Mouse (Mus musculus) liver, postnatal 0 days (tissue): ENCODE measurements around the gene Rgmb. TPM values are rescaled to one million over a fixed set of nuclear protein-coding genes. Genes with fewer than 3 reads are reported as not detected.

Experiments
- ATAC-seq: fragments of 200-750 bp; cut with Nextera tagmentation; 2 replicates; pipeline ENCODE4 v1.8.0; 2017; ENCODE audit warnings: mild to moderate bottlenecking, moderate library complexity
- DNase-seq: peaks from one replicate; pipeline ENCODE4 v3.0.0-alpha.2; 2016
- H3K27ac ChIP-seq: fragments of 300-500 bp; sonication (generic); 2 replicates; pipeline ENCODE4 v1.5.1; 2014; ENCODE audit warnings: antibody characterized with exemption, moderate library complexity, mild to moderate bottlenecking, low read depth
- H3K27me3 ChIP-seq: fragments of 300-500 bp; sonication (generic); 2 replicates; pipeline ENCODE4 v1.6.1; 2014; ENCODE audit warnings: low read length, control low read depth, mixed read lengths; ENCODE audit not compliant: insufficient read depth
- H3K36me3 ChIP-seq: fragments of 300-500 bp; sonication (generic); replicated peaks from 2 replicates; pipeline ENCODE4 v1.6.1; 2014; ENCODE audit warnings: mild to moderate bottlenecking, control low read depth, low read length, moderate library complexity, mixed read lengths; ENCODE audit not compliant: insufficient read depth
- H3K4me1 ChIP-seq: fragments of 300-500 bp; sonication (generic); 2 replicates; pipeline ENCODE4 v1.6.1; 2014; ENCODE audit warnings: antibody characterized with exemption, mild to moderate bottlenecking, control low read depth; ENCODE audit not compliant: insufficient read depth
- H3K4me2 ChIP-seq: fragments of 300-500 bp; sonication (generic); 2 replicates; pipeline ENCODE4 v1.6.1; 2014; ENCODE audit warnings: low read depth, mild to moderate bottlenecking, low read length, moderate library complexity, mixed read lengths
- H3K4me3 ChIP-seq: fragments of 300-500 bp; sonication (generic); 2 replicates; pipeline ENCODE4 v1.5.1; 2014; ENCODE audit warnings: low read depth, low read length
- H3K9ac ChIP-seq: fragments of 300-500 bp; sonication (generic); replicated peaks from 2 replicates; pipeline ENCODE4 v1.6.1; 2014; ENCODE audit warnings: mild to moderate bottlenecking, moderate library complexity
- H3K9me3 ChIP-seq: fragments of 300-500 bp; sonication (generic); 2 replicates; pipeline ENCODE4 v1.6.1; 2016; ENCODE audit warnings: mild to moderate bottlenecking, control low read depth, low read length, mixed read lengths
- CTCF ChIP-seq: sonication (generic); IDR thresholded peaks from 2 replicates; pipeline ENCODE4 v1.5.1; 2016; ENCODE audit warnings: antibody characterized with exemption, low read depth
- EP300 ChIP-seq: IDR thresholded peaks from 2 replicates; pipeline ENCODE4 v1.6.1; 2016; ENCODE audit warnings: antibody characterized with exemption, low read depth, mild to moderate bottlenecking
- WGBS: fragments of 180-500 bp; shearing (Covaris S2); extraction: QIAGEN DNeasy Blood & Tissue Kit; methylation state at CpG from one replicate; pipeline ENCODE4 v1.1.7; 2014; ENCODE audit not compliant: insufficient replicate concordance; 5-methylcytosine and 5-hydroxymethylcytosine counted together
- polyA plus RNA-seq: library from polyadenylated mRNA; unstranded; fragments of >200 nt; fragmentation: Nextera tagmentation; extraction: Ambion mirVana; gene quantifications from 2 replicates; pipeline ENCODE4 v1.2.1, GENCODE M21; 2015

The Rgmb gene
- polyA plus RNA-seq, 1 experiment from 2014 or later: 1.3 TPM

DNA sequence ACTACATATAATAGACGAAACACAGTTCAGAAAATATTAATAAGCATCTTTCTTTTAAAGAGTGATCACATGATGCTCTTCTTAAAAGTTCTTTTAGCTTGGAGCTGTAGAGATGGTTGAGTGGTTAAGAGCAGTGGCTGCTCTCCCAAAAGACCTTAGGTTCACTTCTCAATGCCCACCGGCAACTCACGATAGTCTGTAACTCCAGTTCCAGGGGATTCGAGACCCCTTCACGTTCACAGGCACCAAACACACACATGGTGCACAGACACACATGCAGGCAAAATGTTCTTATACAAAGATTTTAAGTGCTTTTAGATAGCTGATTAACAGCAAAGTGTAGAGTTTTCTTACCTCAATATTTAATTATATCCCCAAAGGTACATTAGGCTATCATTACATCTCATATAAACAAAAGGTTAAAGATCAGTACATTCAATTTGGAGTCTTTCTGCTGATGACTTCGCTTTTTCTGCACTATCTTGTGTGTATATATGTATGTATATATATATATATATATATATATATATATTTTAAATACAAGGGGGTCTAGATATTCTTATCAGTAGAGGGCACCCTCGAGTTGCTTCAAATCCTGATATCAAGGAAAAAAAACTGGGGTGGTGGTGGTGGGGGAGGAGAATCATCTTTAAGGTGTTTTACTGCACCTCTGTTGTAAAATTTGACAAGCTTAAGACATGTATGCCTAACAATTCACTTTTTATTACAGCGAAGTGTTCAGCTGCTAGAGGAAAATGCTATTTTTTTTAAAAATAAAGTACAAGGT is 2.5 kb downstream of the Rgmb start:
- Histone ChIP-seq H3K9me3 (no peaks in the 10 kb centered on the region), H3K4me3 (no peak overlapping the region), H3K27ac (no peak overlapping the region), H3K27me3 (peaks cover 75% of the 10 kb centered on the region), H3K4me1 (peaks cover 27% of the 10 kb centered on the region), H3K36me3 (no peaks in the 10 kb centered on the region), H3K9ac (no peak overlapping the region), H3K4me2 (no peak overlapping the region)
- DNase-seq: no peak
- TF ChIP-seq EP300 (no peak), CTCF (no peak)
- no peak for ATAC-seq
- 52% methylated on average over 8 of the region's 8 CpGs for WGBS

DNA sequence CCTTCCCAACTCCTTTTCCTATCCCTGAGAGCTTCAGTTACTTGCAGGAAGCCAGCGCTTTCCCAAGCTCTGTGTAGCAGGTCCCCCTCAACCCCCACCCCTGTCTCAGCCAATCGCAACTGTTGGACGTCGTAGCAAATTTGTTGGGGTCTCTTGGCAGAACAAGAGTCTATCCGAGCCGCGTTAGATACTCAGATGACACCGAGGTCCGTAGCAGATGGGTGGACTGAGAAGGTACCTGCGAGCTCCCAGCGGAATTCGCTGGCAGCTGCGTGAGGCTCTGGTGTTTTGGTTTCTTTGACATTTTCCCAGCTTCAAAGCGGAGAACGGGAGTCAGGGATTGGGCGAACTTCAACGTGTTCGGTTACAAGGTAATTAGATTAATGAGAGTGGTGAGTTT is 3.9 kb downstream of the Rgmb start:
- TF ChIP-seq CTCF: no peak
- TF ChIP-seq EP300: no peak
- Histone ChIP-seq H3K36me3 (no peaks in the 10 kb centered on the region), H3K27me3 (peaks cover 66% of the 10 kb centered on the region), H3K4me2 (peak overlapping the region; percentile 77), H3K9me3 (no peaks in the 10 kb centered on the region), H3K4me3 (peak overlapping the region; percentile 65), H3K9ac (no peak overlapping the region), H3K4me1 (peaks cover 27% of the 10 kb centered on the region), H3K27ac (no peak overlapping the region)
- 0 out of 2 replicates have a peak, but pooled peaks have one; percentile 1 for ATAC-seq
- no peak for DNase-seq
- WGBS: 4% methylated on average over 18 of the region's 18 CpGs

DNA sequence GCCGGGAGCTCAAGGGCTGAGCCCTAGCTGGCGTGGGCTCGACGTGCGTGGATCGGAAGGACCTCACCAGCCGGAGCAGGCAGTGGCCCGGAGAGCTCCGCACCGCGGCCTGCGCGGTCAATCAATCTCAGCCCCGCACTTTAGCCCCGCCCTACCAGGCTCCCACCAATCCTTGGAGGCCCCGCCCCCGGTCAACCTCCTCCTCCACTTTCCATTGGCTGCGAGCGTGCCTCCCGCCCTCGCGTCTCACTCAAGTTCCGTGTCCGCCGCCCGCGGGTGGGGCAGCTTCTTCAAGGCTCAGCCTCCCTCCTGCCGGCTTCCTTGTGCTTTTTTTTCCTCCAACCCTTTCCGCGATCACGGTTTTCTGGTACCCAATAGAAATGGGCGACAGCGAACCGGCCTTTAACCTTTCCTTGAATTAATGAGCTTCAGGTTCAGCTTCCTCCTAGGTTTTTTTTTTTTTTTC is 4.4 kb downstream of the Rgmb start:
- H3K27ac ChIP-seq: peak overlapping the region; percentile 72
- H3K9me3 ChIP-seq: no peaks in the 10 kb centered on the region
- H3K36me3 ChIP-seq: no peaks in the 10 kb centered on the region
- DNase-seq (peak; percentile 92), ATAC-seq (peak; percentile 93)
- H3K27me3 ChIP-seq: peaks cover 66% of the 10 kb centered on the region
- 4% methylated on average over 34 of the region's 34 CpGs for WGBS
- H3K9ac ChIP-seq: peak overlapping the region; percentile 56; the same call in 1 of the 2 replicates
- peak overlapping the region; percentile 77 for H3K4me2 ChIP-seq
- H3K4me3 ChIP-seq: peak overlapping the region; percentile 65
- TF ChIP-seq EP300 (no peak), CTCF (no peak)
- H3K4me1 ChIP-seq: peaks cover 27% of the 10 kb centered on the region

DNA sequence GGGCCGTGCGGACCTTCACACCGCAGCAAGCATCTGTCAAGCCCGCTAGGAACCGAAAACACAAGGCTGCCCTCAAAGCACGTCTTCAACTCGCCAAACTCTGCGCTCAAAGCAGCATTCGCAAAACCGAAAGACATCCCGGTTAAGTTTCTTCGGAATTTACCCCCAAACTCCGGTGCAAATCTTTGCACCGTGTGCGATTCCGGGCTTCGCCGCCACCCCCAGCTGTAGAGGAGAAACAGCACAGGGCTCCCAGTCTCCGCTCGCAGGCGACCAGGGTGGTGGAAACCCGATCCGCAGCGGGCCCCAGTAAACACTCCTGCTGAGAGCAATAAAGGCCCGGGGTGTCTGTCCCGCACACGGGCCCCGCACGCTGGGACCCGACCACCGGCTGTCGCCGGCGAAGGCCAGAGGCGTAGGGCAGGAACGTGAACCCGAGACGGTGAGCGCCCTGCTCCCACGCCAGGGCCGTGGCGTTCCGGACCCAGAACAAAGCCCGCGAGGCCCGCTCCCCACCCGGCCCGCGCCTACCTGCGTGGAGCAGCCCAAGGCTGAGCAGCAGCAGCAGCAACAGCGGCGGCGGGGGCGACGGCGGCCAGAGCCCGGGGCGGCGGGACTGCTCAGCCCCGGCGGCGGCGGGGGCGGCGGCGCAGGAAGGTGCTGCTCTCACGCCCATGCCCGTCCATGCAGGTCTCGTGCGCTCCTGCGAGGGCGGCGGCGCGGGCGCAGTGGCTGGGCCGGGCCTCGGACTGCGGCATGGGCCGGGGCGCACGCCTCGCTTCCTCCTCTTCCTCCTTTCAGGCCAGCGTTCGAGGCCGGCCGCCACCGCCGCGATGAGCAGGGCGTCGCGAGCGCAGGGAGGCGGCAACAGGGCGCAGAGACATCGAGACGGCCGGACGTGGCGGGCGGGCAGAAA is 5.1 kb downstream of the Rgmb start:
- WGBS: 3% methylated on average over 76 of the region's 102 CpGs
- peaks cover 62% of the 10 kb centered on the region for H3K27me3 ChIP-seq
- DNase-seq: peak; percentile 46

DNA sequence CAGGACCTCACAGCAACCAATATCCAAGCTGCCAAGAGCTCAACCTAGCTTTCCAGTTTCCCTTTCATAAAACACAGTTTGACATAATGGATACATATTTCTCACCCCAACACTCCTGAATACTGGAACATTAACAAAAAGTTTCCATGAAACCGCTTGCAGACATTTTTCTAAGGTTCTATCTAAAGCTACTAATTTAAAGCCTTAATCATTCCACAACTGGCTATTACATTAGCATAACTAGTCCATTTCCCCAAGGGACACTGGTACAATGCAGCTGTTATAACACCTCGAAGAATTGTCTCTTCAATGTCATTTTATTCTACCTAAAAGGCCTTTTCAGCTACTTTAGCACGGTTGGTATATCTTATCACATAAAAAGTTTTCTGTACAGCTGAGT is 6.0 kb downstream of the Rgmb start:
- Histone ChIP-seq H3K4me2 (peak overlapping the region; percentile 77), H3K9ac (no peak overlapping the region), H3K36me3 (no peaks in the 10 kb centered on the region), H3K4me3 (peak overlapping the region; percentile 65; the same call in 1 of the 2 replicates), H3K27ac (no peak overlapping the region), H3K27me3 (peaks cover 54% of the 10 kb centered on the region), H3K9me3 (no peaks in the 10 kb centered on the region), H3K4me1 (peaks cover 17% of the 10 kb centered on the region)
- no peak for ATAC-seq
- 43% methylated on average over 3 of the region's 3 CpGs for WGBS
- TF ChIP-seq EP300: no peak
- no peak for TF ChIP-seq CTCF
- DNase-seq: no peak

More for the DNA sequence above, 5.1 kb downstream of the Rgmb start:
- Histone ChIP-seq H3K9ac (peak overlapping the region; percentile 56), H3K27ac (peak overlapping the region; percentile 72), H3K9me3 (no peaks in the 10 kb centered on the region), H3K4me3 (peak overlapping the region; percentile 65), H3K4me2 (peak overlapping the region; percentile 77), H3K36me3 (no peaks in the 10 kb centered on the region), H3K4me1 (peaks cover 24% of the 10 kb centered on the region)
- TF ChIP-seq CTCF (no peak), EP300 (no peak)
- ATAC-seq: peak; percentile 65

DNA sequence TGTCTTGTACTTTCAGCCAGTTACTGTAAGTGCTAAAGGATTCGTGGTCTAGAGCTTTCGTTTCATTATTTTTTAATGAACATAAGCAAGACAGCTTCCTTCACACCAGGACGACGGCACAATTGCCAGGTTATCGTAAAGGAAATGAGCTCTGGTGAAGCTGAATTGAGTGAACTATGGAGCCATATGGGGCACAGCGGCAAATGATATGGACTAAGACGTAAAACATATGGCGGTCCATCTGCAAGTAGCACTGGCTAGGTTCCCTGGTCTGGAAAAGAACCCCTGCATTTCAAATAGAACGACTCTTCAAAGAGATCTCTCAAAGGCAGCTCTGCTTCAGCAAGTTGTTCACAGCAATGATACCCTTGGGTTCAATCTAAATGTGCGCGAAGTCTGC is 6.5 kb downstream of the Rgmb start:
- H3K4me1 ChIP-seq: peaks cover 15% of the 10 kb centered on the region
- ATAC-seq (no peak), DNase-seq (no peak)
- peak overlapping the region; percentile 77; the same call in 1 of the 2 replicates for H3K4me2 ChIP-seq
- H3K9ac ChIP-seq: no peak overlapping the region
- H3K4me3 ChIP-seq: no peak overlapping the region
- H3K9me3 ChIP-seq: no peaks in the 10 kb centered on the region
- 67% methylated on average over 11 of the region's 11 CpGs for WGBS
- no peak for TF ChIP-seq CTCF
- no peak for TF ChIP-seq EP300
- H3K27ac ChIP-seq: no peak overlapping the region
- H3K36me3 ChIP-seq: no peaks in the 10 kb centered on the region
- H3K27me3 ChIP-seq: peaks cover 49% of the 10 kb centered on the region
